Mouse (Mus musculus) G1E (cell line): ENCODE results near the gene Izumo4.

Experiments
- CTCF ChIP-seq: IDR thresholded peaks from 2 replicates; pipeline ENCODE4 v1.5.1; 2012; ENCODE audit warnings: low read depth, low read length, inconsistent platforms, mixed read lengths
- GATA1 ChIP-seq: IDR thresholded peaks from 2 replicates; pipeline ENCODE4 v1.6.1; 2012; ENCODE audit warnings: borderline replicate concordance, low read length, inconsistent platforms, mixed read lengths
- POLR2AphosphoS5 ChIP-seq: IDR thresholded peaks from 2 replicates; pipeline ENCODE4 v1.6.1; 2012; ENCODE audit warnings: low read depth, low read length, inconsistent platforms; ENCODE audit not compliant: insufficient replicate concordance
- TAL1 ChIP-seq: conservative IDR thresholded peaks from 2 replicates; pipeline ENCODE4 v1.6.1; 2012; ENCODE audit warnings: low read depth, low read length, inconsistent platforms, mixed read lengths

- no peak for TF ChIP-seq CTCF
- TF ChIP-seq GATA1 = no peak
- no peak for TF ChIP-seq TAL1
- no peak for TF ChIP-seq POLR2AphosphoS5
Measured at GRCm38 (mm10) chr10:80752079-80752625, 50.2 kb downstream of the Izumo4 start.
